Mouse (Mus musculus) CH12.LX (cell line): ENCODE results near the gene Zfhx3.

Source experiments
- CTCF ChIP-seq, 2 experiments: IDR thresholded peaks in 1 of 2; conservative IDR thresholded peaks in 1 of 2; 2 replicates each; pipeline ENCODE4 v1.5.1; 2011 to 2012; ENCODE audit warnings: low read depth in 2 of 2, low read length in 2 of 2, improper control_type of control experiment in 1 of 2, inconsistent platforms in 1 of 2, mild to moderate bottlenecking in 1 of 2, moderate library complexity in 1 of 2
- EP300 ChIP-seq: IDR thresholded peaks from 2 replicates; pipeline ENCODE4 v1.6.1; 2011; ENCODE audit warnings: low read length, improper control_type of control experiment
- GABPA ChIP-seq: IDR thresholded peaks from 2 replicates; pipeline ENCODE4 v1.6.1; 2012; ENCODE audit warnings: low read depth, low read length, improper control_type of control experiment, inconsistent platforms; ENCODE audit not compliant: insufficient replicate concordance
- JUN ChIP-seq: IDR thresholded peaks from 2 replicates; pipeline ENCODE4 v1.6.1; 2011; ENCODE audit warnings: low read depth, mild to moderate bottlenecking, low read length, improper control_type of control experiment, moderate library complexity; ENCODE audit not compliant: insufficient read depth
- JUND ChIP-seq: conservative IDR thresholded peaks from 2 replicates; pipeline ENCODE4 v1.6.1; 2011; ENCODE audit warnings: low read depth, low read length, improper control_type of control experiment
- MAFK ChIP-seq: IDR thresholded peaks from 2 replicates; pipeline ENCODE4 v1.6.1; 2011; ENCODE audit warnings: low read length, improper control_type of control experiment; ENCODE audit not compliant: insufficient replicate concordance
- MAX ChIP-seq: IDR thresholded peaks from 2 replicates; pipeline ENCODE4 v1.6.1; 2011; ENCODE audit warnings: low read length, improper control_type of control experiment
- MEF2A ChIP-seq: IDR thresholded peaks from 2 replicates; pipeline ENCODE4 v1.6.1; 2014; ENCODE audit warnings: low read depth, mild to moderate bottlenecking, inconsistent platforms, low read length, improper control_type of control experiment, borderline replicate concordance
- POLR2A ChIP-seq: IDR thresholded peaks from 2 replicates; pipeline ENCODE4 v1.6.1; 2011; ENCODE audit warnings: low read depth, mild to moderate bottlenecking, improper control_type of control experiment, low read length
- SIN3A ChIP-seq: IDR thresholded peaks from 2 replicates; pipeline ENCODE4 v1.6.1; 2012; ENCODE audit warnings: low read length, improper control_type of control experiment, inconsistent platforms
- SMC3 ChIP-seq: IDR thresholded peaks from 2 replicates; pipeline ENCODE4 v1.6.1; 2011; ENCODE audit warnings: low read depth, low read length, improper control_type of control experiment
- USF1 ChIP-seq: IDR thresholded peaks from 2 replicates; pipeline ENCODE4 v1.6.1; 2014; ENCODE audit warnings: low read depth, mild to moderate bottlenecking, inconsistent platforms, low read length, improper control_type of control experiment
- USF2 ChIP-seq: conservative IDR thresholded peaks from 2 replicates; pipeline ENCODE4 v1.6.1; 2011; ENCODE audit warnings: low read depth, low read length, improper control_type of control experiment
- ZKSCAN1 ChIP-seq: IDR thresholded peaks from 2 replicates; pipeline ENCODE4 v1.6.1; 2012; ENCODE audit warnings: low read depth, inconsistent platforms, low read length, improper control_type of control experiment, borderline replicate concordance

DNA sequence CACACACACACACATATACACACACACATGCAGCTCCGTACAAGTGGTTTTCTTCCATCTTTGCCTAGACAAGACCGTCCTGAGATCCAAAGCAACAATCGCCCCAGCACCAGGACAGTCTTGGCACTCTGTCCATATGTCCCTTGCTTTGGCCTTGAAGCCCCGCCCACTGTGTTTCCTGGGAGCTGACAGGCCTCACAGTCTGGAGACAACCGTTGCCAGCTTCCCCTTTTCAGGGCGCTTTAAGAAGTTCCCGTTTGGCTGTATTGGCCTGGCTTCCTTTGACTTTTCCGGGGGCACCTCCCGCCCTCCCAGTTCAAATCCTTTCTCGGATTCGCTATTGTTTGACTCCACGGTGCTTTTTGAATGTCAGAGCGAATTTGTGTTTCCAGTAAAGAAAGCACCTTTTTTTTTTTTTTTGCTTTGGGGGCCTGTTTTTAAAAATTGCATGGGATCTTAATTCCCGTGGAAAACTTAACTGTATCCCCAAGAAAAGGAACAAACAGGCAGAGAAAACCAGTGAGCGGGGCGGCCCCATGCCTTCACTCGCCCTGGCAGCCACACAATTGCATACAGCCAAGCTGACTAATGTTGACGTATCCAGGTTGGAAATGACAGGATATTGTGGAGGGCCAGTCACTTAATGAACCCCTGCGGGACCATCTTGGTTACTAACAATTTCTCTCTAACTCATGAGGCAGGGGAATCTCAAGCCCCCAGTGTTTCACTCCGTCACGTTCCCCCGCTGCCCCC, 444.9 kb downstream of the Zfhx3 start:
- TF ChIP-seq MAX (no peak), ZKSCAN1 (no peak), POLR2A (no peak), USF2 (no peak), SMC3 (no peak), CTCF (conservative IDR thresholded peaks at IDR 0.05 in 1 of 2, IDR thresholded peaks at IDR 0.05 in 1 of 2; ENCODE audit: low read depth in 2 of 2, low read length in 2 of 2) (no peak), MAFK (no peak), MEF2A (no peak), JUND (no peak), EP300 (no peak), GABPA (no peak), SIN3A (no peak), USF1 (no peak), JUN (no peak)
